Mouse (Mus musculus) liver, postnatal 0 days (tissue): ENCODE results near the gene Scg3.

Experiments used
- CTCF ChIP-seq: sonication (generic); IDR thresholded peaks from 2 replicates; pipeline ENCODE4 v1.5.1; 2016; ENCODE audit warnings: antibody characterized with exemption, low read depth
- EP300 ChIP-seq: IDR thresholded peaks from 2 replicates; pipeline ENCODE4 v1.6.1; 2016; ENCODE audit warnings: antibody characterized with exemption, low read depth, mild to moderate bottlenecking

- no peak for TF ChIP-seq CTCF
- no peak for TF ChIP-seq EP300
Measured at GRCm38 (mm10) chr9:75645405-75645804, 38.5 kb downstream of the Scg3 start.
